Mouse (Mus musculus) embryonic stem cell, embryonic (primary cell): ENCODE data around the gene Phactr4.

Source experiments
- CTCF ChIA-PET, 4 experiments: fragments of 300-600 bp in 2 of 4; fragments of 350-600 bp in 2 of 4; sonication (Branson Sonifier 250); formaldehyde crosslinking; loops; one replicate each; lab custom pipeline; 2022; ENCODE audit warnings: inconsistent platforms in 2 of 4; lab: Charles Lee
- POLR2A ChIA-PET, 4 experiments: fragments of 300-600 bp in 2 of 4; fragments of 350-600 bp in 2 of 4; sonication (Branson Sonifier 250); formaldehyde crosslinking; loops; one replicate each; lab custom pipeline; 2022; ENCODE audit warnings: antibody characterized with exemption in 4 of 4, inconsistent platforms in 1 of 4; lab: Charles Lee

Phactr4 gene

GRCm38 (mm10) chr4:132341451-132341850 is 80.8 kb downstream of the Phactr4 start:
- POLR2A ChIA-PET, result interaction anchor here (0.7 to 11.3 kb wide), 24 partner anchors 10 to 173 kb away, joined by 3 to 265 read pairs (median 5); partner anchors contain the start of genes Rab42 (in 2 of the 4), Rcc1 (in 2 of the 4), Taf12 (in 2 of the 4) and Trnau1ap (in 2 of the 4)

DNA sequence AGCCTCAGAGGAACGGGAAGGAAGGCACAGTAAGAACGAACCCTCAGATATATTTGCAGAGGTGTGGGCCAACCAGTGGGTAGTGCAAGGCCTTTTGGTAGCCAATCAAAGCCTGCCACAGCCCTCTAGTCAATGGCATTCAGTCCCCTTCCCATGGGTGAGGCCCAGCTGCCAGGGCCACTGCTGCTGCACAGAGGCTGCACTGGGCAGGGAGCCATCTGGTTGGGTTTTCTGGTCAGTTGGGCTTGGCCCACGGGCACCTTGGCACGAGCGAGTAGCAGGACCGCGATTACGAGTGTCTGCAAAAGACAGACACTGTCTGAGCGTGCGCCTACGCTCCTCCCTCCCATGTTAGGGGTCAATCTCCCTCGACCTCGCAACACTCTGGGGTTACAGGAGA is 83.3 kb downstream of the Phactr4 start:
- CTCF ChIA-PET, result interaction anchor here in 2 of 4 experiments (0.7 to 1.3 kb wide), 3 partner anchors 9 to 43 kb away, joined by 3 to 5 read pairs (median 4); partner anchors contain the start of gene Trnau1ap (in 1 of the 2)
- POLR2A ChIA-PET, result interaction anchor here (0.6 to 11.3 kb wide), 28 partner anchors 9 to 186 kb away, joined by 3 to 265 read pairs (median 6); partner anchors contain the start of genes Rcc1 (in 2 of the 4), Taf12 (in 2 of the 4), Trnau1ap (in 2 of the 4) and Rab42 (in 1 of the 4)

More at GRCm38 (mm10) chr4:132341451-132341850, 80.8 kb downstream of the Phactr4 start:
- CTCF ChIA-PET, result interaction anchor here in 1 of 4 experiments (0.8 to 1.8 kb wide), 4 partner anchors 45 to 174 kb away, joined by 3 to 5 read pairs (median 4); no protein-coding TSS in a partner anchor

DNA sequence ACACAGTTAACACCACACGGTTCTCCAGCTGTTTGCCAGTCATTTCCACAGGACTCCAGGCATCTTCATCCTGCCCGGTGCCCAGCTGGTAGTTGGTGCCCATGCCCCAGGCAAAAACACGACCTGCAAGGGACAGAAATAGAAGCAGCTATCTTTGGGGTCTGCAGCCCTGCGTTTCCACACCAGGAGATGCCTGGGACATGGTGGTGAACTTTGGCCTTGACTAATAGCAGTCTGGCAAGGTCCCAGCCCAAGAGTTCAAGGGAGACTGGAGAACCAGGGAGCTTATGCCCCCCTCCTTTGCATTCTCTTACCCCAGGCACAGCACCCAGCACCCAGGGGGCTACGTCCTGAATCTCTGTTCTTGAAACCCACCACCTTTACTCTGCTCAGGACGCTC is 89.4 kb downstream of the Phactr4 start:
- POLR2A ChIA-PET, result interaction anchor here in 3 of 4 experiments (0.6 to 13.9 kb wide), 15 partner anchors 7 to 181 kb away, joined by 3 to 265 read pairs (median 5); partner anchors contain the start of gene Taf12 (in 1 of the 3)
- CTCF ChIA-PET, result no interaction called here

DNA sequence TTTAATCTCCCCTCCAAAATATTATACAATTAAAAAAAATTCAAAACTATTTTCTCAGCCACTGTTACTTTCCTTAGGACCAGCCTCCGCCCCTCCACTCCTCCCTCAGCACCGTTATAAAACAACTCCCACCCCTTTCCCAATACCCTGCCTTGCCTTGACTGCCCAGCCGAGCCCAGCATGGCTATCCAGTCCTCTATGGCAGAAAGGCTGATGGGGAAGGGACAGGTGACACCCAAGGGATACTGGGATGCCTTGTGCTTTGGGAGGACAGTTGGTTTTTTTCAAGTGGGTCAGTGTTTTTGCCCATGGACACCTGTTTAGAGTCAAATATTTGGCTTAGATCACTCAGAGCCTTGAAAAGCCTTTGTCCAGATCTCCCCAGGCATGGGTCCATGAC is 90.3 kb downstream of the Phactr4 start:
- POLR2A ChIA-PET, result interaction anchor here (0.5 to 13.9 kb wide), 16 partner anchors 8 to 182 kb away, joined by 3 to 265 read pairs (median 8); no protein-coding TSS in a partner anchor

GRCm38 (mm10) chr4:132329835-132330354 is 92.4 kb downstream of the Phactr4 start:
- ChIA-PET CTCF (interaction anchor here in 3 of 4 experiments (0.6 to 1.5 kb wide), 10 partner anchors 9 to 282 kb away, joined by 3 to 8 read pairs (median 3); no protein-coding TSS in a partner anchor), POLR2A (interaction anchor here (0.5 to 13.9 kb wide), 68 partner anchors 9 to 282 kb away, joined by 3 to 322 read pairs (median 5); partner anchors contain the start of genes Rab42 (in 3 of the 4), Rcc1 (in 2 of the 4), Taf12 (in 2 of the 4) and Atpif1 (in 1 of the 4))

More for the DNA sequence above, 90.3 kb downstream of the Phactr4 start:
- CTCF ChIA-PET, result interaction anchor here in 1 of 4 experiments (0.6 kb wide), 1 partner anchor 47 kb away, joined by 4 read pairs; no protein-coding TSS in a partner anchor

DNA sequence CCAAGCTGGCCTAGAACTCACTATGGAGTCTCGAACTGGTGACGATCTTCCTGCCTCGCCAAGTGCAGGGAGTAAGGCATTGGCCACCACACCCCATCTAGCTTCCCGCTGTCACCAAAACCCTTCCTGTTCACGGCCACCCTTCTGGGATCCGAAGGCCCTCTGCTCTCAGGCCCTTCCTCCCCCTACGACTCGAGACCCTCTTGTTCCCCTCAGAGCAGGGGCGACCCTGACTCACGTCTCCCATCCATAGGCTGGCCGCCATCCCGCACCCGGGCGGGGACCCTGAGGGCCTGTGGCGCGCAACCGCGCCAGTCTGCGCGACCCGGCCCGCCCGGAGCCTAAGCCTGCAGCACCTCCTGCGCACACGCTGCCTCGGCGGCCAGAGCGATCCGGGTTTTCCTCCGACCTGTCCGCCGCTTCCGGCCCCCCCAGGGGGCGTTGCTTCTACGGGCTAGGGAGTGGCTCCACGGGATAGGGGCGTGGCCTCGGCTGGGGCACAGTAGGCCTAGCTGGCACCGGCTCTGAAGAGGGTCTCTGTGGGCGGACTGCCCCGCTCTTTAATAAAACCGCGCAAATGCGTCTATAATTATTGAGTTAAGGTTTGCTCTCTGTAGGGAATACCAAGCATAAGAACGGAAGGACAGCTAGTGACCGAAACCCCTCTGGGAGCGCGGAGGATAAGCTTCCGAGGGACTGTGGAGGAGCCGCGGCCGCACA is 93.0 kb downstream of the Phactr4 start, which contains the start of gene Trnau1ap:
Gene Trnau1ap (minus strand): TSS at position 424 of the 720 bp plus-strand sequence.
- CTCF ChIA-PET, result interaction anchor here in 3 of 4 experiments (0.6 to 1.5 kb wide), 13 partner anchors 9 to 282 kb away, joined by 3 to 8 read pairs (median 3); no protein-coding TSS in a partner anchor
- POLR2A ChIA-PET, result interaction anchor here (0.5 to 13.9 kb wide), 87 partner anchors 8 to 1707 kb away, joined by 3 to 322 read pairs (median 4); partner anchors contain the start of genes Rab42 (in 3 of the 4), Rcc1 (in 2 of the 4), Taf12 (in 2 of the 4) and Atpif1 (in 1 of the 4)

- ChIA-PET CTCF (interaction anchor here in 2 of 4 experiments (1.0 to 1.5 kb wide), 7 partner anchors 8 to 198 kb away, joined by 3 to 5 read pairs (median 3); no protein-coding TSS in a partner anchor), POLR2A (interaction anchor here (0.6 to 13.9 kb wide), 62 partner anchors 7 to 1708 kb away, joined by 3 to 322 read pairs (median 6); partner anchors contain the start of genes Rab42 (in 3 of the 4), Rcc1 (in 2 of the 4), Taf12 (in 2 of the 4) and Gmeb1 (in 1 of the 4))
Measured at GRCm38 (mm10) chr4:132328391-132328982, 93.8 kb downstream of the Phactr4 start.

DNA sequence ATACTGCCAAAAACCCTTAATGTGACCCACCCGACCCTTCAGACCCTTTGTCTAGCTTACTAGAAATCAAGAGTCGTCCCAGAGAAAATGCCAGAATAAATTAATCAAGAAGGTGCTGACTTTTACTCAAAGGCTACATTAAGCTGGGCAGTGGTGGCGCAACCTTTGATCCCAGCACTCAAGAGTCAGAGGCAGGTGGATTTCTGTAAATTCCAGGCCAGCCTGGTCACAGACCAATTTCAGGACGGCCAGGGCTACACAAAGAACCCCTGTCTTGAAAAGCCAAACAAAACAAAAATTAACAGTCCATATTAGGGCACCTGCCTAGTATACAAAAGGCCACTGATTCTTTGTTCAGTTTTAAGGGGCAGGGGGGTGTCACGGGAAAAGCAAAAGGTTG is 95.8 kb downstream of the Phactr4 start:
- CTCF ChIA-PET, result interaction anchor here in 1 of 4 experiments (0.7 to 1.2 kb wide), 2 partner anchors 10 to 35 kb away, joined by 3 to 6 read pairs; no protein-coding TSS in a partner anchor
- POLR2A ChIA-PET, result interaction anchor here in 3 of 4 experiments (0.7 to 13.9 kb wide), 23 partner anchors 10 to 120 kb away, joined by 3 to 322 read pairs (median 7); partner anchors contain the start of genes Rab42 (in 2 of the 3), Rcc1 (in 1 of the 3) and Taf12 (in 1 of the 3)

GRCm38 (mm10) chr4:132315711-132316110 is 106.6 kb downstream of the Phactr4 start:
- POLR2A ChIA-PET, result interaction anchor here (0.5 to 9.6 kb wide), 30 partner anchors 9 to 442 kb away, joined by 3 to 341 read pairs (median 7); partner anchors contain the start of genes Taf12 (in 3 of the 4), Trnau1ap (in 3 of the 4), Rab42 (in 2 of the 4) and Rcc1 (in 2 of the 4)
- CTCF ChIA-PET, result interaction anchor here (0.6 to 2.3 kb wide), 6 partner anchors 10 to 1434 kb away, joined by 3 to 12 read pairs (median 5); partner anchors contain the start of gene Rab42 (in 1 of the 4)

DNA sequence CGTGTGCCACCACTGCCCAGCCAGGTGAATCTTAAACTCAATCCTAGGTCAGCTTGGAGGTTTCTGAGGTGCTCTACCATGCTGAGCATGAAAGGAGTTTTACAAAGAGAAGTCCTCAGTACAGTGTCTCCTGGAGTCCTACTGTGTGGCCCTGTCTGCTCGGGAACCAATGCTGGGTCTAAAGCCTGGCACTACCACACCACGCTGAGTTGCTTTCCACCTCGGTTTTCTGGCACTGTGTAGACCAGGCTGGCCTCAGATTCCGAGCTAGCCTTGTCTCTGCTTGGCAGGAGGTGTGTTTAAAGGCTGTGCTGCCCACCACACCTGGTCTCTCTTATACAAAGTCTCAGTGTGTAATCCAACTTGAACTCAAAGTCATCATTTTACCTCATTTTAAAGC is 109.7 kb downstream of the Phactr4 start:
- ChIA-PET POLR2A (interaction anchor here (0.8 to 9.6 kb wide), 37 partner anchors 9 to 426 kb away, joined by 3 to 341 read pairs (median 16); partner anchors contain the start of genes Trnau1ap (in 4 of the 4), Rab42 (in 2 of the 4), Taf12 (in 2 of the 4) and Rcc1 (in 1 of the 4)), CTCF (no interaction called here)

DNA sequence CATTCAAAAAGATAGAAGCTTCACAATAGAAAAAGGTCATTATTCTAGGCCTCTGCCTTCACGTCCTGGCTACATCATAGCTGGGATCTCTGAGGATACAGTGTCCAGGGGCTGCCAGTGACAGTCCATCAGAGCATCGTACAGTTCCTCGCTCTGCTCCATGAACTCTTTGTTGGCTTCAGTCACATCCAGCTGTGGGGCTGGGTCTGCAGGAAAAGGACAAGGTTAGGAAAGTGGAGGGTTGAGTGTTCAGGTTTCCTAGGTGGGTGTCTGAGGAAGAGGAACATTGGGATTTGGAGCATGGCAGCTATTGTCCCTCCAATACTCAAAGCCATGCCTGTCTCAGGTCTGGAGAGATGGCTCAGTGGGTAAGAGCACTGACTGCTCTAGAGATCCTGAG is 110.5 kb downstream of the Phactr4 start:
- CTCF ChIA-PET, result interaction anchor here in 3 of 4 experiments (0.7 to 1.6 kb wide), 8 partner anchors 10 to 1086 kb away, joined by 3 to 6 read pairs (median 4); no protein-coding TSS in a partner anchor
- POLR2A ChIA-PET, result interaction anchor here (0.6 to 9.6 kb wide), 84 partner anchors 10 to 1620 kb away, joined by 3 to 341 read pairs (median 5); partner anchors contain the start of genes Trnau1ap (in 4 of the 4), Rab42 (in 2 of the 4), Rcc1 (in 2 of the 4) and Taf12 (in 2 of the 4)

DNA sequence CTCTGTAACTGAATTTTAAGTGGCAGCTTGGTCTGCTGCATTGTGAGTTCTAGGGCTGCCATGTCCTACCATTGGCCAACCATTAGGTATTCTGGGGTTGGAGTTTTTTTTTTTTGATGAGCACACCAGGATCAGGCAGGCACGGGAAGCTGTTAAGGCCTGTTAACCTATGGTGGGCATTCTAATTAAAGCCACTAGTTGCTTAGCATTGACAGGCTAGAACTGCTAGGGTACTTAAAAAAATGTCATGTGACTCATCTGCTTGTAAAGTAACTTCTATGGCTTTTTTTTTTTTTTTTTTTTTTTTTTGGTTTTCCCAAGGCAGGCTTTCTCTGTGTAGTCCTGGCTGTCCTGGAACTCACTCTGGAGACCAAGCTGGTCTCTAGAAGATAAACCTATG is 111.1 kb downstream of the Phactr4 start:
- ChIA-PET CTCF (interaction anchor here (0.7 to 2.6 kb wide), 12 partner anchors 10 to 1087 kb away, joined by 3 to 15 read pairs (median 4); partner anchors contain the start of gene Trnau1ap (in 1 of the 4)), POLR2A (interaction anchor here (0.6 to 9.6 kb wide), 92 partner anchors 10 to 1620 kb away, joined by 3 to 341 read pairs (median 5); partner anchors contain the start of genes Trnau1ap (in 4 of the 4), Rab42 (in 2 of the 4), Rcc1 (in 2 of the 4) and Taf12 (in 2 of the 4))

DNA sequence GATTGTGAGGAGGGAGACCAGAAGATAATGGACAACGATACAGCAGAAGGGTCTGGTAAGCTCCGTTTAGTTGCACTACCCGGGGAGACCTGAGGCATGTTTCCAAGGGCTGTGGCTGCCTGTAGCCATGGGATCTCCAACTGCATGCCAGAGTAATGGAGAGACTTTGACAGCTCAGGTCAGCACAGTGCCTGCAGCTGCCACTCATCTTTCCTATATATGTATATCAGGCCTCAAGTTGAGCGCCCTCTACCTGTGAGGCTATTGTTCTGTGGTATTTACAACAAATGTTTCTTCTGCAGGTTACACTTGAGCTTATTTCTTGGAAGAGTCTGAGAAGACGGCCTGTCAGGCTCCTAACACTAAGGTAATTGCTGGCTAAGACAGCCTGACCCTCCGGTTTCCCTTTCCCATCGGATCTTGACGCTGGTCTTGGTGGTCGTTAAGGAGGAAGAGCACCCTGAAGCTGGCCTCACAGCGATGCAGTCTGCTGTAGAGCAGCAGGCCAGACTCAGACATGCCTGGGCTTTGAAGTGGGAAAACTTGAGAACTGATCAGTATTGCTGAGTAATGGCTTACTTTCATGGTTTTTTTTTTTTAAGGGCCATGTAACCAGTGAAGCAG is 112.3 kb downstream of the Phactr4 start:
- POLR2A ChIA-PET, result interaction anchor here (0.6 to 9.6 kb wide), 108 partner anchors 9 to 674 kb away, joined by 3 to 341 read pairs (median 5); partner anchors contain the start of genes Trnau1ap (in 4 of the 4), Taf12 (in 3 of the 4), Ythdf2 (in 3 of the 4) and Rab42 (in 2 of the 4)

DNA sequence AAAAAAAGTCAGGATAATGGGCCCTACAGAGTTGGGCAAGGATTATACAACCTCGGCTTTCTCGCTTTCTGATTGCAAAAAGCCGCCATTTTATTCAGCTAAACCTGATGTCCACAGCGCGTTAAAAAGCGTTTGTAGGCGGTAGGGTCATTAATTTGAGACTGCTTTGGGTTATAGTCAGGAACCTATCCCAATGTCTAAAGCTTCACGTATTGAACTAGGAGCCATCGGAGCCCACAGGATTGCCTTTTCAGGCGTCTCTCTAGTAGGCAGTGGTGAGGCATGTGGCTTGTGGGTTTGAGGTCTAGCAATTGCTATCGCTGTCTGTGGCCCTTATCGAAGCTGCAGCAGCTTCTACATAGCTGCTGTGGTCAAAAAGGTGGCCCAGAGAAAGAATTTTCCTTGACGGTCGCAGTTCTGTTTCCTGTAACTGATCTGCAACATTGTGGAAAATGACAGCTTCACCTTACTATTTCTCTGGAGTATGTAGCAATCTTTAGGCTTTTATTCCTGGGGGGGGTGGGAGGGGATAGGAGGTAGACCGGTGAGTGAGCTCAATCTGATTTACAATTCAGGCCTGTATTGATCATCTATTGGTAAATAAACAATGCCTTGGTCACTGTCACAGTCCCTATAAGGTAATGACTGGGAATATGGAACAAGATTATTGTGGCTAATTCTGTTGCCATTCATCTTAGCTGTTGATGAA is 113.0 kb downstream of the Phactr4 start:
- POLR2A ChIA-PET, result interaction anchor here (0.5 to 9.6 kb wide), 103 partner anchors 8 to 1617 kb away, joined by 3 to 341 read pairs (median 5); partner anchors contain the start of genes Trnau1ap (in 4 of the 4), Taf12 (in 3 of the 4), Ythdf2 (in 3 of the 4) and Rab42 (in 2 of the 4)
- CTCF ChIA-PET, result interaction anchor here in 2 of 4 experiments (0.5 to 2.6 kb wide), 11 partner anchors 10 to 451 kb away, joined by 3 to 15 read pairs (median 4); partner anchors contain the start of gene Trnau1ap (in 1 of the 2)

More for the DNA sequence above, 112.3 kb downstream of the Phactr4 start:
- CTCF ChIA-PET, result interaction anchor here in 3 of 4 experiments (0.5 to 2.6 kb wide), 14 partner anchors 10 to 450 kb away, joined by 3 to 15 read pairs (median 4); partner anchors contain the start of gene Trnau1ap (in 1 of the 3)
